Mouse (Mus musculus): ENCODE measurements at regions not wholly inside any gene's neighbourhood (a gene's known extent, or its start where the extent isn't known, plus 50 kb on each side); places are given as distances from the start of the nearest gene placed in this dataset.
A peak's percentile ranks its signal among the peaks of the same experiment; 100 is the strongest.
"Not testable (repeated sequence)": the region's sequence is repeated elsewhere in the genome, so short reads cannot be mapped to it uniquely, and the experiment has no call there.

GRCm38 (mm10) chr2:72619446-72619845 is 143.5 kb downstream of the Cdca7 start:
- peak; percentile 18 for DNase-seq

- DNase-seq: peak; percentile 29
These were observed 144.3 kb downstream of the Cdca7 start for GRCm38 (mm10) chr2:72620182-72620652.

GRCm38 (mm10) chr2:72627915-72628314 is 152.0 kb downstream of the Cdca7 start:
- no peak for DNase-seq

GRCm38 (mm10) chr2:72628626-72629470 is 152.9 kb downstream of the Cdca7 start:
- peak; percentile 20 for DNase-seq

GRCm38 (mm10) chr2:72629691-72630461 is 153.9 kb downstream of the Cdca7 start:
- DNase-seq: no peak

- peak; percentile 20 for DNase-seq
These were observed 162.1 kb downstream of the Cdca7 start for GRCm38 (mm10) chr2:72637881-72638620.

- no peak for DNase-seq
These were observed 163.1 kb downstream of the Cdca7 start for GRCm38 (mm10) chr2:72639022-72639421.

GRCm38 (mm10) chr2:72641228-72641627 is 165.3 kb downstream of the Cdca7 start:
- no peak for DNase-seq

GRCm38 (mm10) chr2:72644151-72644843 is 168.3 kb downstream of the Cdca7 start:
- no peak for DNase-seq

- no peak for DNase-seq
These were observed 171.7 kb downstream of the Cdca7 start for GRCm38 (mm10) chr2:72647642-72648041.

- no peak for DNase-seq
These were observed 172.3 kb downstream of the Cdca7 start for GRCm38 (mm10) chr2:72648294-72648693.

GRCm38 (mm10) chr2:72655864-72656263 is 179.9 kb downstream of the Cdca7 start:
- DNase-seq: no peak

GRCm38 (mm10) chr2:72657101-72657920 is 181.4 kb downstream of the Cdca7 start:
- DNase-seq: peak; percentile 39

GRCm38 (mm10) chr2:72662396-72662795 is 186.4 kb downstream of the Cdca7 start:
- no peak for DNase-seq

- DNase-seq: peak; percentile 25
These were observed 187.2 kb downstream of the Cdca7 start for GRCm38 (mm10) chr2:72662979-72663780.

GRCm38 (mm10) chr2:72667396-72667795 is 191.4 kb downstream of the Cdca7 start:
- DNase-seq: not testable (repeated sequence)

GRCm38 (mm10) chr2:72672908-72673901 is 197.2 kb downstream of the Cdca7 start:
- no peak for DNase-seq

- peak; percentile 81 for DNase-seq
These were observed 198.3 kb downstream of the Cdca7 start for GRCm38 (mm10) chr2:72674229-72674628.

- DNase-seq: no peak
These were observed 199.0 kb downstream of the Cdca7 start for GRCm38 (mm10) chr2:72674856-72675440.
